Mouse (Mus musculus): ENCODE data around the gene Akap17b.
A peak's percentile ranks its signal among the peaks of the same experiment; 100 is the strongest.
"Not testable (repeated sequence)": the region's sequence is repeated elsewhere in the genome, so short reads cannot be mapped to it uniquely, and the experiment has no call there.

Gene Akap17b

GRCm38 (mm10) chrX:36644657-36645551 is at the start of gene Akap17b:
Gene Akap17b, minus strand, starts transcription at chrX:36645395.
- peak; percentile 87 for DNase-seq (ENCODE audit: extremely low read depth, insufficient read length, low spot score)

- no peak for DNase-seq (ENCODE audit: extremely low read depth, insufficient read length, low spot score)
Observed at GRCm38 (mm10) chrX:36691365-36691764, 46.2 kb upstream of the Akap17b start.

GRCm38 (mm10) chrX:36689655-36690054 is 44.5 kb upstream of the Akap17b start:
- DNase-seq (ENCODE audit: extremely low read depth, insufficient read length, low spot score), result peak; percentile 23

GRCm38 (mm10) chrX:36676836-36677235 is 31.6 kb upstream of the Akap17b start:
- no peak for DNase-seq (ENCODE audit: extremely low read depth, insufficient read length, low spot score)

- DNase-seq (ENCODE audit: extremely low read depth, insufficient read length, low spot score), result no peak
Observed at GRCm38 (mm10) chrX:36672708-36673107, 27.5 kb upstream of the Akap17b start.

GRCm38 (mm10) chrX:36640046-36640445 is 5.1 kb downstream of the Akap17b start:
- no peak for DNase-seq (ENCODE audit: extremely low read depth, insufficient read length, low spot score)

- DNase-seq (ENCODE audit: extremely low read depth, insufficient read length, low spot score), result peak; percentile 5
Observed at GRCm38 (mm10) chrX:36630771-36631170, 14.4 kb downstream of the Akap17b start.

- no peak for DNase-seq (ENCODE audit: extremely low read depth, insufficient read length, low spot score)
Observed at GRCm38 (mm10) chrX:36628102-36628501, 17.1 kb downstream of the Akap17b start.

GRCm38 (mm10) chrX:36609117-36609516 is 36.1 kb downstream of the Akap17b start:
- no peak for DNase-seq (ENCODE audit: extremely low read depth, insufficient read length, low spot score)

- no peak for DNase-seq (ENCODE audit: extremely low read depth, insufficient read length, low spot score)
Observed at GRCm38 (mm10) chrX:36604040-36604439, 41.2 kb downstream of the Akap17b start.

GRCm38 (mm10) chrX:36602926-36603325 is 42.3 kb downstream of the Akap17b start:
- DNase-seq (ENCODE audit: extremely low read depth, insufficient read length, low spot score), result no peak

- DNase-seq (ENCODE audit: extremely low read depth, insufficient read length, low spot score), result no peak
Observed at GRCm38 (mm10) chrX:36600066-36600465, 45.1 kb downstream of the Akap17b start.

- no peak for DNase-seq (ENCODE audit: extremely low read depth, insufficient read length, low spot score)
Observed at GRCm38 (mm10) chrX:36599656-36600055, 45.5 kb downstream of the Akap17b start.

- DNase-seq (ENCODE audit: extremely low read depth, insufficient read length, low spot score), result peak; percentile 43
Observed at GRCm38 (mm10) chrX:36598861-36599344, 46.3 kb downstream of the Akap17b start.

GRCm38 (mm10) chrX:36598390-36598810 is 46.8 kb downstream of the Akap17b start:
- no peak for DNase-seq (ENCODE audit: extremely low read depth, insufficient read length, low spot score)

- peak; percentile 91 for DNase-seq (ENCODE audit: extremely low read depth, insufficient read length, low spot score)
Observed at GRCm38 (mm10) chrX:36597707-36598389, 47.3 kb downstream of the Akap17b start, which contains the start of gene Pgrmc1. Gene Pgrmc1, plus strand, starts transcription at chrX:36598206.

GRCm38 (mm10) chrX:36596483-36597120 is 48.6 kb downstream of the Akap17b start:
- not testable (repeated sequence) for DNase-seq (ENCODE audit: extremely low read depth, insufficient read length, low spot score)

- no peak for DNase-seq (ENCODE audit: extremely low read depth, insufficient read length, low spot score)
Observed at GRCm38 (mm10) chrX:36595247-36595646, 49.9 kb downstream of the Akap17b start.

GRCm38 (mm10) chrX:36591539-36591938 is 53.7 kb downstream of the Akap17b start:
- no peak for DNase-seq (ENCODE audit: extremely low read depth, insufficient read length, low spot score)

- no peak for DNase-seq (ENCODE audit: extremely low read depth, insufficient read length, low spot score)
Observed at GRCm38 (mm10) chrX:36591120-36591519, 54.1 kb downstream of the Akap17b start.

- DNase-seq (ENCODE audit: extremely low read depth, insufficient read length, low spot score), result no peak
Observed at GRCm38 (mm10) chrX:36590266-36590665, 54.9 kb downstream of the Akap17b start.

Measured in 3134 (cell line).